Mouse (Mus musculus) B cell, adult 2 months (primary cell): ENCODE results near the gene Foxc2.
"Not testable (repeated sequence)": the region's sequence is repeated elsewhere in the genome, so short reads cannot be mapped to it uniquely, and the experiment has no call there.

Experiments
- DNase-seq, 2 experiments: peaks; one replicate each; pipeline ENCODE4 v3.0.0; 2022

The Foxc2 gene

DNA sequence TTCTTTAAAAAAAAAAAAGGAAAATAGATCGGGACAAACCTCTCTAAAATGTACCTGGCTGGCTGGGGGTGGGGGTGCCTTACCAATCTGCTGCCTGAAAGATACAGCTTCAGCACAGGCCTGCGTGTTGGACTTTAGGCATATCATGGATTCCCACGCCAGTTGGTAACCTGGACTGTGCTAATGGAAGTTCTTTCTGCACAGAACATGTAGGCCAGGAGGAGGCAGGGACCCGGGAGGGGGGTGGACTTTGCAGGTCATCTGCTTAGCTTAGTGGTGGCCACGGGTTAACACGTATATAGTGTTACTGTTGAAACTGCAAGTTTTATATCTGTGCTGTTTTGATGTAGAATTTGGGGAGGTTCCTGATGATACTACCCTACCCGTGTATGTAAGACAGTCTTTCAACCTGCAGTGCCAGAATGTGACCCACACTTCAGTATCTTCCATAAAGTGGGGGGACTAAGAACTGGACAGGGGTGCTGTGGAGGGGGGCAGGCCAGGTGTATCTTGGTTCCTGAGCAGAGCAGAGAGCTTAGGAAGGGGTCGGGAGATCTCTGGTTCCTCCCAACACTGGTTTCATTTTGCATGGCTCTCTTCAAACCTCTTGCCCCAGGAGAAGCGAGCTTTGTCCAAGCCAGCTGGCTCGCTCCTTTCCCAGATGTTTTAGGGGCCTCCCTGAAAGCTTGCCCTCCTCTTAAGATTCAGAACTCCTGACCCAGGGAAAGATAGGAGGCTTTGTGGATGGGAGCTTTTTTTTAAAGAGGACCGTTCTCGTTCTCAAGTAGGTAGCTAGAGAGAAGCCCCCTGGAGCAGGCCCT, 3.9 kb downstream of the Foxc2 start:
- DNase-seq: no peak

DNA sequence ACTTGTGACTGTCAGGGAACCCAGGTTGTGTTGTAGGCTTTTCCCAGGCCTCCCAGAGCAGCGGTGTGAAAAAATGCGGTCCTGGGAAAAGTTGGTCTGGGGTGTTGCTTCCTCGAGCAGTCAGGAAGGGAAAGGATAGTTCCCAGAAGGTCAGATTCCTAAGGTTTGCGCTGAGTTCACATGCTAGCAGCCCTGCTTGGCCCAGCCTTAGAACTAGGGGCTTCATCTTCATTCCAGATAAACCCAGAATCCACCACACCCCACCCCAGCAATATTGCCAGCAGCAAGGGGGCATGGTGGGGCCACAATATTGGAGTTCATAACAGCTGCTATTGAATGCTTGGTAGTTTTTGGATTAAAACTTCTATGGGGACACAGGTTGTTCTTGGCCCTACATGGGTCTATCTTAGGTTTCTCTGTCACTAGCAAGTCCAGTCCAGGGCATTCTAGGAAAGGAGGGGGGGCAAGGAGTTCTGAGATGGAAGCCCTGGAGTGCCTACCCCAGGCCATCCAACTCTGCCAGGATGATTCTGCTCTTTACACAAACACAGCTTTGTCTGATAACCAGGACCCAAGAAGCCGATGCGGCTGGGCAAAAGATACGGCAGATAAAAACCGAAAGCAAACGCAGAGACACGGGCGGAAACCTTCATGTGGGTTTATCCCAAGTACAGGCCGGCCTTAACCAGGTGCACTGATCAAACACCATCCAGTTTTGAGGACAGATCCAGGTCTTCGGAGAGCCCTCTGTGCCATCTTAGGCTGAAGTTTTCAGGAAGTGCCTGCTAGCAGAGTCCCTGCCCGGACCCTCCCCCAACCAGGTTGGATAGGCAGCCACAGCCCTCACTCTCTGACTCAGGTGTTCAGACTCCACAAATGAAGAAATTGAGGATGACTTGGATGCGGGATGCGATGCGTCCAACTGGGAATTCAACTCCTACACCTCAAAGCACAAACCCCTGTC, 4.8 kb downstream of the Foxc2 start:
- no peak for DNase-seq

DNA sequence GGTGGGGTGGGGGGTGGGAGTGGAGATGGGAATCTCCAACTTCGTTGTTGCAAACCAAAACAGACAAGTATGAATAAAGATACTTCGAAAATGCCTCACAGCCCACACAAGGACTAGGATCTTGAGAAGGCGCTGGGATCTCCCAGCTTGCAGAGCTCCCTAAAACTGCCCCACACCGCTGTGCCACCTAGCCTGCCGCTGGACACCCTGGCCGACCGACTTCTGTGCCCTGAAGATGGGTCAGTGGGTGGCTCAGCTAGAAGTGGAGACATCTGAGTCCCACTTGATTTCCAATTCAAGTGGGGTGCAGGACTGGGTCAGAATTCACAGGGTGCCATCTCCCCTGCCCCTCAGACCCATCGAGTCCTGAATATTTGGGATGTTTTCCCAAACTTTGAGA, 5.7 kb downstream of the Foxc2 start:
- DNase-seq: no peak

DNA sequence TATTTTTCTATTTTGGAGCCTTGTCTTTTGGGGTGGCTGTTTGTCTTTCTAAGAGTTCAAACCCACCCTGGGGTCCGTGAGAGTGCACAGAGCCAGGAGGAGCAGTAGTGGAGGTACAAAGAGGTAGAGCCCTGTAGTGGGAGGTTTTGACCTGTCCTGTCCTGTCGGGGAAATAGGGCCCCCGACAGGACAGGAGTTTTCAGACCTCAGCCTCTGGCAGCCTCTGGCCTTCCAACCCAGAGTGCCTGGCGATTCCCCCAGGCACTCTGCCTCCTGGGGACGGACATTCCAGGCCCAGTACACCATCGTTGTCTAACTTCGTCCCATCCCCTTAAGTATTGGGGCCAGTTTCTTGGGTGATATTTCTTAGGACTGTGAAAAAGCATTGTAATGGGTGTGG, 6.4 kb downstream of the Foxc2 start:
- no peak for DNase-seq

DNA sequence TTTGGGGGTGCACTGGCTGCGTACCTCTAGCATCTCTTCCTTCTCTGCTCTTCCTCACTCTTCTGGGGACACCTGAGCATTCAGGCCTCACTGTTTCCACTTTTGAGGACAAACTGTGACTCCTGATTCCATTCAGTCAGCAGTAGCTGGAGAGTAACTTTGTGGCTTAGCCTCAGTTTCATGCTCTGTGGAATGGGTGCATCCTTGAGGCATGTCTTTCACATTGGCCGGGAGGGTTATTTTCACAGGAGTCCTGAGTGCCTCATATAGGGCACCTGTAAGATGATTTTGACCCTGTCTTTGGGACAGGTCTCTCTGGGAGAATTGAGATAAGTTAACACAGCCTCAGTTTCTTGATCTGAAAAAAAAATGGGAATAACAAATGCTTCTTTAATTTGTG, 7.1 kb downstream of the Foxc2 start:
- no peak for DNase-seq

DNA sequence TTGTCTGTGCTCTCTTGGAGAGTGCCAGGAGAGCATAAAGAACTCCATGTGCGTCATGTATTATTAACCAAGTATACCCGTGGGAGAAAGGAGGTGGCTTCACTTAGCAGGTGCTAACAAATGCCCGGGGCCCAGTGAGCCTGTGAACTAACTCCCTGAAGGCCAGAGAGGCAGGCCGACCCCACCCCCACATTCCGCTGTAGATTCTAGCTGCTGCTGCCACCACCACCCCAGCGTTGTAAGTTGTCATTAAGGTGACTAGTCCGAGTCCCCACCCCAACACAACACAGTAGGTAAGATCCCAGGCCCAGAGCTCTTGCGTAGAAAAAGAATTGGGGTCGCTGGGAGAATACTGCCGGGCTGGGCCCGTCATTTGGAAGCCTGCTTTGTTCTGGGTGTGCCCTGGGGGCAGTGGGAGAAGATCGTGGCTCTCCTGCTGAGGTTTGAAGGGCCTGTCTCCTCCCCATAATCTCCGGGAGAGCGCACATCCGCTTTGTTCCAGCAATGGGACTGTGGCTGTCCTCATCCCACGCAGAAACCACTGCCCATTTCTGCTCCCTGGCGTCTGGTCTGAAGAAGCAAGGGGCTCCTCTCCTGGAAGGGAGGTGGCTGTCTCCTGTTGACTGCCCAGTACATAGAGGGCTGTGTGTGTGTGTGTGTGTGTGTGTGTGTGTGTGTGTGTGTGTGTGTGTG, 8.7 kb downstream of the Foxc2 start:
- DNase-seq: no peak

DNA sequence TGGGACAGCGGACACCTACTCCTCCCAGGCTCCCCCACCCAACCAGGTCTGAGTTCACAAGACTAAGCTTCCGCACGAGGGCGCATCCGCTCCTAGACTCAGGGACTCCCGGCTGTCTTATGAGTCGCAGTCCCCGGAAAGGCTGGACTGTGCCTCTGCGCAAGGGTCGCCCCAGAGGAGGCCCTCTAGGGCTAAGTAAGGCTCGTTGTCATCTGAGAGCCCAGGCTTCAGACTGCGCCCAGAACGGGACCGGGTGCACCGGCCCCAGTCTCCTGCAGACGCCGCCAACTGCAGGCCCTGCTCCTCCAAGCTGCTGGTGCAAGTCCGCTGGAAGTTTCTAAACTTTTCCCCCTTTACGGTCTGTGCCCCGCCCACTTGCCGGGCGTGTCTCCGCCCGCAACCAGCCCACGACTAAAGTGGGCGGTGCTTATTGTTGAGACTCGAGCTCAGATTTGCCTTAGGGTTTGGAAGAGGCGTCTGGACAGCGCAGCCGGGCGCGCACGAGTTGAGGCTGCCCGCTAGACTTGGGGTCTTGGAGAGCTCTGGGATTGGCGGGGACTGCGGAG, 9.4 kb downstream of the Foxc2 start:
- DNase-seq: no peak

DNA sequence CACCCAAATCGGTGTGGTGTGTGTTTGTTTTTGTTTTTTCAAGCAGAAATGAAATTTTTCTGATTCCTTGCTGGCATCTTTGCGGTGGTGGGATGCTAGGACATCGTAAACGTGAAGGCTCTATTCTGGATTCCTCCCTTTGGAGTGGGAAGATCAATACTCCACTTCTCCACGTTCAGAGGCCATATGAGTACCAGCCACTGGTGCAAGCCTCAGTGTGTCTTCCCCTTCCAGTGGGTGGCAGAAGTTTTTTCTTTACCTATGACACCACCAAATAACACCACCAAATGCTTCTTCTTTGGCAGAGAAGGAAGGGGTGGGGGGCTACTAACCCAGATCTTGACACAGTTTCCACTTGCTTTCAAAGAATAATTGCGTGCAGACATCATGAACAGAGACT, 10.2 kb downstream of the Foxc2 start:
- no peak for DNase-seq

DNA sequence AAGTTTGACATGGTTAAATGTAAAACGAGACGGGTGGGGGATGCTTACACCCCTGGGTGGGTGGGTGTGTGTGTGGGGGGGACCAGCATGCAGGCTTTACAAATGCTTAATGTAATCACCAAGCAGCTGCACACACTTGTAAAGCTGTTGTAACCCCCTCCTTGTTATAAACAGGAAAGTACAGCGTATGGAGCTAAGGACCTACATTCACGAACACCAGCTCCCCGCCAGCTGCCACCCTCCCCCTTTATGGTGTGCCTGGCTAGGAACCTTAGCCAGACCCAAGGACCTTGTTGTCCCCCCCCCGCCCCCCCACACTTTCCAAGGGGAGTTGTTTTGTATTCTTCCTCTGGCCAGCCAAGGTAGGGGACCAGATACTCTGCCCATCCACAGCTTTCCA, 10.7 kb downstream of the Foxc2 start:
- DNase-seq: no peak

DNA sequence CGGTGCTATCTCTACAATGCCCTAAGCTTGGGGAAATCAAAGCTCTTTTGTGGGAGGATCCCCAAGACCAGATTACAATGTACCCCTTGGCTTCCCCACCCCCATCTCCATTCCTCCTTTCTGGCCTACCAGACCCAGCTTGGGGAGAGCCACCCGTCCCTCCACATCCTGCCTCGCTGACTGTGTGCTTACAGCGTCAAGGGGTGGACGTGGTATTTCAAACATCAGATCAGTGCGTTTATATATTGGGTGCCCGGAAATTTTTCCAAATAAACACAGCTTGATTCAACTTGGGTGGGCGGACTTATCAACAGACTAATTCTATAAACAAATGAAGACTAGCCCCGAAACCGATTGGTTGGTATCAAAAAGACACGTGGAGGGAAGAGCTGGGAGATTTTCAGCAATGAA, 11.3 kb downstream of the Foxc2 start:
- no peak for DNase-seq

DNA sequence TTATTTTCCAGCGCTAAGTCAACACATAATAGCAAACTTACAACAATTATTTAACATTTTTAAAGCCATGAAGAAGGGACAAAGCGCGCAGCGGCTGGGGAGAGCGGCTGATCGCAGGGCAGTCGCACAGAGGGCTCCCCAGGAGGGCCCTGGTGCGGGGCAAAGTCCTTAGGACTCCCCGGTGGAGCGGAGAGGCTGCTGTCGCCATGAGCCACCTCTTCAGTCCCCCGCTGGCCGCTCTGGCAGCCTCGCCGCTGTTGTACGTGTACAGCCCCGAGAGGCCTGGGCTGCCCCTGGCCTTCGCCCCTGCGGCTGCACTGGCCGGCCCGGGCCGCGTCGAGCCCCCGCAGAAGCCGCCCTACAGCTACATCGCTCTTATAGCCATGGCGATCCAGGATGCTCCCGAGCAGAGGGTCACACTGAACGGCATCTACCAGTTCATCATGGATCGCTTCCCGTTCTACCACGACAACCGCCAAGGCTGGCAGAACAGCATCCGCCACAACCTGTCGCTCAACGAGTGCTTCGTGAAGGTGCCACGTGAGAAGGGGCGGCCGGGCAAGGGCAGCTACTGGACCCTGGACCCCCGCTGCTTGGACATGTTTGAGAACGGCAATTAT, 11.9 kb downstream of the Foxc2 start, which contains the start of gene Foxl1:
TSS of gene Foxl1 (plus strand) at position 185 of the 620 bp plus-strand sequence.
- DNase-seq: no peak

DNA sequence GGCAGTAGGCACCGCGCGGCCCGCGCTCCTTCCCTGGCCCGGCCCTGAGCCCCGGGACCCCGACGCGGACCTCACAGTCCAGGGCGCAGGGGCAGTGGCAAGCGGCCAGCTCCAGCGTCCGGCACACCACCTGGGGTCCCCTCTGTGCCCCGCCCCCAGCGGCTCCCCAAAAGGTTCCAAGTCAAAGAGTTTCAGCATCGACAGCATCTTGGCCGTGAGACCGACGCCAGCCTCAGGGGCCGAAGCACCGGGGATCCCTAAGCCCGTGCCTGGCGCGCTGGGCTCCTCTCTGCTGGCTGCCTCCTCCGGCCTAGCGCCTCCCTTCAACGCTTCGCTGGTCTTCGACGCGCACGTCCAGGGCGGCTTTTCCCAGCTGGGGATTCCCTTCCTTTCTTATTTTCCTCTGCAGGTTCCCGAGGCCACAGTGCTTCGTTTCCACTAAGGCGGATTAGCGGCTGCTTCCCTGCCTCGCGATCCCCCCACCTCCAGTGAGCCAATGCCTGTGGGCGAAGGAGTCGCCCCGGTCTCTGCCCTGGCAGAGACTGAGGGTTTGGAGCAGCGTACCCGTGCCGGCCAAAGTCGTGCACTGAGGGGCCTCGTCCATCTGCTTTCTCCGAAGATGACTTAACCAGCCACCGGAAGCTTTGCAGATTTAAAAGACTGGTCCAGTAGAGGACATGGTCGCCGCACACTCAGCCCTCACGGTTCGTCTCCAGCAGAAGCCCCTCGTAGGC, 12.7 kb downstream of the Foxc2 start:
- no peak for DNase-seq

DNA sequence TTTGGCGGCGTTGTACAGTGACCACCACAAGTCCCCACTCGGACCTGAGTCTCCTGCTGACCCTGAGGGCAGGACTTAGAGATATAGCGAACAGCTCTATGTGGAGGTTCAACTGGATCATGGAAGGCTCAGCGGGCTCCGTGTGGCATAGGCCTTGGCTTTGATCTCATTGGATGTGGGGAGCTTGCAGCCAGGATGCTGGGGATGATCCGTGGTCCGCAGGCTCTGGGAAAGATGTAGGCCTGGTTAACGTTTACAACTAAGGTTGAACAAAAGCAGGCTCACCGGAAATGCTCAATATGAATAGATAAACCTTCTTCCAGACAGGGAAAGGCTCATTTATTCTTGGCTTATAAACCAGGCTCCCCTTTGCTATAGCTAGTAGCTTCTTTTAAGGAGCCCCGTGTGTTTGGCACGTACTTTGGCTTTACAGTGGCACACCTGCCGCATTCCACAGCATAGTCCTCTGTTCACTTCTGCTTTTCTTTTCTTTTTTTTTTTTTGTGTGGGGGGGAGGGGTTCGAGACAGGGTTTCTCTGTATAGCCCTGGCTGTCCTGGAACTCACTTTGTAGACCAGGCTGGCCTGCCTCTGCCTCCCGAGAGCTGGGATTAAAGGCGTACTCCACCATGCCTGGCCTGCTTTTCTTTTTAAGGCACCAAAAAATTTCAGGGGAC, 13.4 kb downstream of the Foxc2 start:
- DNase-seq: no peak

DNA sequence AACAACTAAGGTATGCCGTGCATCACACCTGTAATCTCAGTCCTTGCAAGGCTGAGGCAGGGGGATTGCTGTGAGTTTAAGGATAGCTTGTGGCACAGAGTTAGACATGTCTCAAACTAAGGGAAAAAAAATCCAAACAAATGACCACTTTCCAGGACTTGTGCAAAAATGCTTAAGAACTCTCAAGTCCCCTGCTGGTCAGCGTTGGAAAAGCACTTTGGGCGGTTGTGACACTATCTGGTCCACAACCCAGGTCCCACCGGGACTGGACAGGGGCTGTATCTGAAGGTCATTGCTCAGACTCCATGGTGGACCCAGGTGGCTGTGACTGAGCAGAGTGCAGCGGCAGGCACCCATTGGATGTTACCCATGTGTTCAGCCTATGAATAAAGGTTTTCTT, 14.6 kb downstream of the Foxc2 start:
- DNase-seq: peak; percentile 29 to 32

DNA sequence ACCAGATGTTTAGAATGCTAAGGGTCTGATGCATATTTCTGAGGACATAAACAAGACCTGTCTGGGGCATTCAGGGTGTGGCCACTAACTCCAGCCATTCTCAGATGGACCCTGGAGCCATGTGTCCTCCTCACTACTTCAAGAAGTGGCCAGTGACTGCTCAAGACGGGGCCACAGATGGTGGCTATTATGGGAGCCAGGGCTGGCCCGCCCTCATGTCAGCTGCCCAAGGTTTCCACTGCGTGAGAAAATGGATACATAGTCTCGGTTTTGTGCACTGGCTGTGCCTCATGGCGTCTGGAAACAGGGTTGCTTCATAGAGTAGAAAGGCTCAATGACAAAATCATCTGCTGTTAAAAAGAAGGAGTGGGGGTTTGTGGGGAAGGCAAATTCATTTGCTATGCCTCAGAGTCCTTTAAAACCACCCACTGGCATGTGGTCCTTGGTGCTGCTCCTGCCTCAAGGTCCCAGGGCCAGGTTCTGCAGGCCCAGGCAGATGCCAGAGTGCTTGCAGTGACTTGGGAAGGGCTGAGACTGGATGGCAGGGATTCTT, 17.1 kb downstream of the Foxc2 start:
- DNase-seq: no peak

DNA sequence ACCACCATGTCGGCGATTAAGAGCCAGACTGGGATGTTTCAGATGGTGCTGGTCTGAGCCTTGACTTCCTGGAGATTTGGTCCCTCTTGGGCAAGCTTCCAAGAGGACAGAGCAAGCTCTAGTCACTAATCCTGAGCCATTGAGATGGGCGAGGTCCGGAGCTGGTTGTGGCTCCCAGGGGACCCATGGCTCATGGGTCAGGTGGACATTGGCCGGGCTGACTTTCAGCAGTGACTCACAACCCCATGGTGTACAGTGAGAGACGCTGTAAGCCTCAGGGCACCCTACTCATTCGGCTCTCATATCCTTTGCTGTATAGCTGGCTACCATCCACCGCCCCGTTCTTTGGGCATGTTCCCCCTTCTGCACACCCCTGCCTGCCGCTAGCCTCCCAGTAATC, 18.1 kb downstream of the Foxc2 start:
- no peak for DNase-seq

DNA sequence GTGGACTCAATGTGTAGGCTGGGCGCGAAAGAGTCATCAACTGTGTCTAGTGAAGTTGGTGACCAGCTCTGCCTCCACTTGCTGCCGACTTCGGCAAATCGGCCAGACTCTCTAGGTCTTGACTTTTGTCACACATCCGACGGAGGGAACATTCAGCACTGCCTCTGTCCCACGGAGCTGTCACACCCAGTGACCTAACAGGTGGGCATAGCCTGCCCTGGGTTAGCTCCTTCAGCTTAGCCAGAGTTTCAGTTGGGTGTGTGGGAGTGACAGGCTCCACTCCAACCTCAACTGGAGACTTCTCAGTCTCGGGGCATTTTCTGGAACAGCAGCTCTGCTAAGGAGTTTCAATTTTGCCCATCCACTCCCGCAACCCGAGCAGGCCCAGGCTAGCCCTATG, 18.5 kb downstream of the Foxc2 start:
- DNase-seq: no peak

DNA sequence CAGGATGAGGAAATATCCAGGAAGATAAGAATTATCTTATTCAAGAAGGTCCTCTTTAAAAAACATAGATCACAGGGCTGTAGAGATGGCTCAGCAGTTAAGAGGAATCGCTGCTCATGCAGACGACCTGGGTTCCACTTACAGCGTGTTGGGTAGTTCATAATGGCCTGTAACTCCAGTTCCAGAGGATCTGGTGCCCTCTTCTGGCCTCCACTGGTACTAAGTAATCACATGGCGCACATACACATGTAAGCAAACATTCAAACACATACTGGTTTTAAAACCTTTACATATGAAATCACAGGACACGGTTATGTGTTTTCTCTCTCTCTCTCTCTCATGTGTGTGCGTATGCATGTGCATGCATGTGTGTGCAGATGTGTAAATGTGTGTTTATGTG, 20.9 kb downstream of the Foxc2 start:
- DNase-seq: no peak

DNA sequence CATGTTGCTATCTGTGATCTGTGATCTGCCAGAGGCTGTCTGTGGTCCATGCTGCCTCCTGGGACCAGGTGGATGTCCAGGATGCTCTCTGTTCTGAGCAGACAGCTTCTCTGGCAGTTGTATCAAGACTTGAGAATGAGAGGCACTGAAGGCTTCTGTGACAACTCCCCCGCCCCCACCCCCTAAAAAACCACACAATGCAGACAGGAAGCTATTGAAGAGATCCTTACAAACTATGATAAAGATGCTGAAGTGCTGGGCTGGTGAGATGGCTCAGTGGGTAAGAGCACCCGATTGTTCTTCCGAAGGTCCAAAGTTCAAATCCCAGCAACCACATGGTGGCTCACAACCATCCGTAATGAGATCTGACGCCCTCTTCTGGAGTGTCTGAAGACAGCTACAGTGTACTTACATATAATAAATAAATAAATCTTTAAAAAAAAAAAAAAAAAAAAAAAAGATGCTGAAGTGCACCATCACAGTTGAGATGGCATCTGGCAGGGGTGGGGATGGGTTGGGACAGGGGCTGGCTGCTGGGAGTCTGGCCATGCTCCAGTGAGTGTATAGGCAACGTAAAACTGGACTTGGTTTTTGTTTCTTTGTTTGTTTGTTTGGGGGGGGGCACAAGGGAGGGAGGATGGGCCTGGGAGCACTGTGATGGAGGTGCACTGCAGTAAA, 29.6 kb downstream of the Foxc2 start:
- DNase-seq: not testable (repeated sequence)

DNA sequence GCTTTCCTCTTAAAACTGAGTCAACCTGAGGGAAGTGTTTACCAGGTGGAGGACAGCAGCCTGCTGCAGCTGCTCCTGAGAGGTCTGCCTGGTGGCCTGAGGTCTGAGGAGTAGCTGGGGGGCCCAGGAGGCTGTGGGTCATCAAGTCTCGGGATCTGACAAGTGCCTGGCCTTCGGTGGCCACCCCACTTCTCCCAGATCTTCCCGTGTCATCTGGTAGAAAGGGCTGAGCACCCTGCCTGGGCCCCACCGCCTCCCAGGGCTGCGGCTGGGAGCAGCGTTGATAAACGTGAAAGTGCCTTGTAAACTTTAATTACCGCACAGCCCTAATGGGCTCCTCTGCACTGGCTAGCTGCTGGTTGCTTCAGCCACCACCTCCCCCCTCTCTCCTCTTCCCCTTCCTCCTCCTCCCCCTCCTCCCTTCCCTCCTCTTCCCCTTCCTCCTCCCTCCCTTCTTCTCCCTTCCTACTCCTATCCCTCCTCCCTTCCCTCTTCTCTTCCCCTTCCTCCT, 32.7 kb downstream of the Foxc2 start:
- no peak for DNase-seq
